Mouse (Mus musculus): ENCODE results near the gene Slc6a16. TPM values are rescaled to one million over a fixed set of nuclear protein-coding genes. Genes with fewer than 3 reads are reported as not detected.
A peak's percentile ranks its signal among the peaks of the same experiment; 100 is the strongest.

The Slc6a16 gene
- polyA plus RNA-seq, 1 experiment from 2014 or later = 0.18 TPM

DNA sequence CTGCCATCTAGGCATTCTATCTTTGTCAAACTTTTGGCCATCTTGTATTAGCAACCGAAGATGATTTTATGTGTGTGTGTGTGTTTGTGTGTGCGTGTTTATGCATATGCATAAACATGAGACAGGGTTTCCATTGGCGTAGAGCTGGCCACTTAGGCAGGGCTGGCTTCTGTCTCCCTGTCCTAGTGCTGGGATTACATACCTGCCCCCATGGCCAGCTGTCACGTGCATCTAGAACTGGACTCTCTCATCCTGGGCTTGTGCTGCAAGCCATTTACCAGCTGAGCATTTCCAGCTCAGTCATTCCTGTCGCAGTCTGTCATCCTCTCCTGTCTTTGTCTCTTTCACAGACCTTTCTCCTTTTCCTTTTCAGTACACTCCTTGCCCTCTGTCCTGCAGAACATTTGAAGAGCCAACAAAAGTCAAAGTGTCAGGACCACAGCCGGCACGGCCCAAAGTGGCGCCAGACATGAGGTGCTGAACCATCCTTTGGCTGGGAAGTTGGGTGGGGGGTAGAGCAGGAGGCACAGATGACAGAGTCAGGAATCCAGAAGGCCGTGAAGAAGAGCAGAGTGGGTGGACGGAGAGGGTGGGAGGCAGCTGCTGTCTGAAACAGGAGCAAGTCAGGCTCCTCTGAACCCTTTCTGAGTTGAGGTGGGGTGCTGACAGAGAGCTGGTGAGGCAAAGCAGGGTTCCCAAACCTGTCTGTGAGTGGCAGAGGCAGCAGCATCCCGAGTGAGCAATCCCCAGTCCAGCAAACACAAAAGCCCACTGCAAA is 16.4 kb downstream of the Slc6a16 start:
- Histone ChIP-seq H3K27me3 (ENCODE audit: insufficient read depth, low read length) (no peaks in the 10 kb centered on the region), H3K4me2 (ENCODE audit: low read length) (no peak overlapping the region), H3K4me1 (replicated peaks; ENCODE audit: insufficient read depth, low read length) (no peaks in the 10 kb centered on the region), H3K4me3 (replicated peaks; ENCODE audit: low read depth, low read length) (no peak overlapping the region), H3K36me3 (ENCODE audit: insufficient read depth, low read length) (no peaks in the 10 kb centered on the region), H3K9me3 (replicated peaks; ENCODE audit: low read length) (no peaks in the 10 kb centered on the region), H3K27ac (no peak overlapping the region), H3K9ac (ENCODE audit: low read depth, low read length) (no peak overlapping the region)
- WGBS = 45% methylated on average over 11 of the region's 11 CpGs
- TF ChIP-seq CTCF (IDR thresholded peaks at IDR 0.05; ENCODE audit: low read depth) = no peak
- ATAC-seq (replicated peaks; ENCODE audit: low FRiP score, low read depth) (no peak), DNase-seq (ENCODE audit: low spot score) (no peak)

GRCm38 (mm10) chr7:45259281-45259680 is 18.4 kb downstream of the Slc6a16 start:
- WGBS = 81% methylated on average over 8 of the region's 8 CpGs
- no peaks in the 10 kb centered on the region for H3K36me3 ChIP-seq (ENCODE audit: insufficient read depth, low read length)
- no peak overlapping the region for H3K4me2 ChIP-seq (ENCODE audit: low read length)
- DNase-seq (ENCODE audit: low spot score) (no peak), ATAC-seq (replicated peaks; ENCODE audit: low FRiP score, low read depth) (no peak)
- H3K4me3 ChIP-seq (replicated peaks; ENCODE audit: low read depth, low read length) = no peak overlapping the region
- H3K4me1 ChIP-seq (replicated peaks; ENCODE audit: insufficient read depth, low read length) = no peaks in the 10 kb centered on the region
- H3K27me3 ChIP-seq (ENCODE audit: insufficient read depth, low read length) = no peaks in the 10 kb centered on the region
- H3K27ac ChIP-seq = no peak overlapping the region
- H3K9me3 ChIP-seq (replicated peaks; ENCODE audit: low read length) = no peaks in the 10 kb centered on the region
- no peak overlapping the region for H3K9ac ChIP-seq (ENCODE audit: low read depth, low read length)
- TF ChIP-seq CTCF (IDR thresholded peaks at IDR 0.05; ENCODE audit: low read depth) = no peak

- no peak overlapping the region for H3K9ac ChIP-seq (ENCODE audit: low read depth, low read length)
- no peak for DNase-seq (ENCODE audit: low spot score)
- no peak overlapping the region for H3K4me2 ChIP-seq (ENCODE audit: low read length)
- no peaks in the 10 kb centered on the region for H3K4me1 ChIP-seq (replicated peaks; ENCODE audit: insufficient read depth, low read length)
- no peaks in the 10 kb centered on the region for H3K36me3 ChIP-seq (ENCODE audit: insufficient read depth, low read length)
- no peak overlapping the region for H3K27ac ChIP-seq
- ATAC-seq (replicated peaks; ENCODE audit: low FRiP score, low read depth) = no peak
- 52% methylated on average over 7 of the region's 7 CpGs for WGBS
- no peak overlapping the region for H3K4me3 ChIP-seq (replicated peaks; ENCODE audit: low read depth, low read length)
- no peaks in the 10 kb centered on the region for H3K9me3 ChIP-seq (replicated peaks; ENCODE audit: low read length)
- H3K27me3 ChIP-seq (ENCODE audit: insufficient read depth, low read length) = no peaks in the 10 kb centered on the region
- TF ChIP-seq CTCF (IDR thresholded peaks at IDR 0.05; ENCODE audit: low read depth) = no peak
These were observed 21.4 kb downstream of the Slc6a16 start for GRCm38 (mm10) chr7:45262266-45262665.

- Histone ChIP-seq H3K4me3 (replicated peaks; ENCODE audit: low read depth, low read length) (no peak overlapping the region), H3K27ac (no peak overlapping the region), H3K36me3 (ENCODE audit: insufficient read depth, low read length) (no peaks in the 10 kb centered on the region), H3K4me2 (ENCODE audit: low read length) (no peak overlapping the region), H3K27me3 (ENCODE audit: insufficient read depth, low read length) (no peaks in the 10 kb centered on the region), H3K4me1 (replicated peaks; ENCODE audit: insufficient read depth, low read length) (no peaks in the 10 kb centered on the region), H3K9me3 (replicated peaks; ENCODE audit: low read length) (no peaks in the 10 kb centered on the region), H3K9ac (ENCODE audit: low read depth, low read length) (no peak overlapping the region)
- DNase-seq (ENCODE audit: low spot score) (no peak), ATAC-seq (replicated peaks; ENCODE audit: low FRiP score, low read depth) (no peak)
- TF ChIP-seq CTCF (IDR thresholded peaks at IDR 0.05; ENCODE audit: low read depth) = no peak
- 55% methylated on average over 7 of the region's 7 CpGs for WGBS
These were observed 22.2 kb downstream of the Slc6a16 start for GRCm38 (mm10) chr7:45263006-45263607.

DNA sequence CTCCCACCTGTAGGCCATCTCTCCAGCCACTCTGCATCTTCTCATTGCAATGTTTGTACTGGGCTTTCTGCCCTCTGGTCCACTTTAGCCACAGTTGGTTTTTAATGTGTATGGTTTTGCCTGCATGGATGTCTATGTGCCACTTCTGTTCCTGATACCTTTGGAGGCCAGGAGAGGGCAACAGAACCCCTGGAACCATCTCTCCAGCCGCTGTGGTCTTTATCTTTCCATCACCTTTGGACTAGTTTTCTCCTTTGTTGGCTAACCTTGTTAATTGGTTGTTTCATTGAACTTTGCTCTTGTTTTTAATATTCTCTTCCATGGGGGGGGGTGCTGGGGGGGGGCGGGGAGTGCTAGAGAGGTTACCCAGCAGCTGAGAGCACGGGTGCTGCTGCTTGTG is 23.5 kb downstream of the Slc6a16 start:
- WGBS = 84% methylated on average over 3 of the region's 3 CpGs
- peak; percentile 36; the same call in 1 of the 2 replicates for TF ChIP-seq CTCF (IDR thresholded peaks at IDR 0.05; ENCODE audit: low read depth)
- DNase-seq (ENCODE audit: low spot score) = no peak

DNA sequence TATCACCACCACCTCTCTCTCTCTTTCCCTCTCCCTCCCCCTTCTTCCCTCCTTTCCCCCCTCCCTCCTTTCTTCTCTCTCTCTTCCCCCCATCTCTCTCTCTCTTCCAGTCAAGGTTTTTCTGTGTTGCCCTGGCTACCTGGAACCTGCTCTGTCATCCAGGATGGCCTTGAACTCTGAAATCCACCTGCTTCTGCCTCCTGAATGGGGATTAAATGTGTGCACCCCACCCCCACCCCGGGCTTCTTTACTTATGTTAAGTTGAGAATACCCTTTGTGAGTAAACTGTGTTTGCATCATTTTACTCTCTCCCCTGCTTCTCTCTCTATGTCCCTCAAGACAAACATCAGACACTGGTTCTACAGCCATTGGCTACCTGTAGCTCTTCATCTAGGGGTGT is 24.6 kb downstream of the Slc6a16 start:
- Histone ChIP-seq H3K36me3 (ENCODE audit: insufficient read depth, low read length) (no peaks in the 10 kb centered on the region), H3K4me2 (ENCODE audit: low read length) (no peak overlapping the region), H3K4me3 (replicated peaks; ENCODE audit: low read depth, low read length) (no peak overlapping the region), H3K4me1 (replicated peaks; ENCODE audit: insufficient read depth, low read length) (no peaks in the 10 kb centered on the region), H3K9ac (ENCODE audit: low read depth, low read length) (no peak overlapping the region), H3K9me3 (replicated peaks; ENCODE audit: low read length) (no peaks in the 10 kb centered on the region), H3K27me3 (ENCODE audit: insufficient read depth, low read length) (no peaks in the 10 kb centered on the region), H3K27ac (no peak overlapping the region)
- ATAC-seq (replicated peaks; ENCODE audit: low FRiP score, low read depth) = no peak
- no peak for TF ChIP-seq CTCF (IDR thresholded peaks at IDR 0.05; ENCODE audit: low read depth)
- 77% methylated on average over 1 of the region's 1 CpGs for WGBS
- DNase-seq (ENCODE audit: low spot score) = no peak

More for the DNA sequence above, 23.5 kb downstream of the Slc6a16 start:
- H3K27ac ChIP-seq = no peak overlapping the region
- H3K4me2 ChIP-seq (ENCODE audit: low read length) = no peak overlapping the region
- H3K4me1 ChIP-seq (replicated peaks; ENCODE audit: insufficient read depth, low read length) = no peaks in the 10 kb centered on the region
- no peaks in the 10 kb centered on the region for H3K36me3 ChIP-seq (ENCODE audit: insufficient read depth, low read length)
- H3K9ac ChIP-seq (ENCODE audit: low read depth, low read length) = no peak overlapping the region
- H3K9me3 ChIP-seq (replicated peaks; ENCODE audit: low read length) = no peaks in the 10 kb centered on the region
- no peak for ATAC-seq (replicated peaks; ENCODE audit: low FRiP score, low read depth)
- H3K27me3 ChIP-seq (ENCODE audit: insufficient read depth, low read length) = no peaks in the 10 kb centered on the region
- H3K4me3 ChIP-seq (replicated peaks; ENCODE audit: low read depth, low read length) = no peak overlapping the region
